Mouse (Mus musculus): ENCODE results near the gene Iqschfp. TPM values are rescaled to one million over a fixed set of nuclear protein-coding genes. Genes with fewer than 3 reads are reported as not detected.

Iqschfp gene
- polyA plus RNA-seq, 1 experiment from 2014 or later = 0.12 TPM

GRCm38 (mm10) chr3:68669418-68669974 is 777.5 kb downstream of the Iqschfp start:
- Histone ChIP-seq H3K4me1 (replicated peaks) (0 out of 2 replicates have a peak, but pooled peaks cover 2% of the 10 kb centered on the region), H3K9me3 (no peaks in the 10 kb centered on the region), H3K27ac (no peak overlapping the region), H3K36me3 (no peaks in the 10 kb centered on the region), H3K4me3 (no peak overlapping the region), H3K27me3 (ENCODE audit: insufficient read depth, poor library complexity, severe bottlenecking) (no peaks in the 10 kb centered on the region)
- no peak for DNase-seq (ENCODE audit: low spot score)
- WGBS = 82% methylated on average over 5 of the region's 5 CpGs

GRCm38 (mm10) chr3:68674721-68675120 is 782.7 kb downstream of the Iqschfp start:
- Histone ChIP-seq H3K4me1 (replicated peaks) (peaks cover 5% of the 10 kb centered on the region), H3K27ac (no peak overlapping the region), H3K4me3 (no peak overlapping the region), H3K9me3 (no peaks in the 10 kb centered on the region), H3K36me3 (no peaks in the 10 kb centered on the region), H3K27me3 (ENCODE audit: insufficient read depth, poor library complexity, severe bottlenecking) (no peaks in the 10 kb centered on the region)
- 80% methylated on average over 2 of the region's 2 CpGs for WGBS
- no peak for DNase-seq (ENCODE audit: low spot score)

- DNase-seq (ENCODE audit: low spot score) = no peak
- peaks cover 5% of the 10 kb centered on the region for H3K4me1 ChIP-seq (replicated peaks)
- 90% methylated on average over 12 of the region's 12 CpGs for WGBS
- H3K27me3 ChIP-seq (ENCODE audit: insufficient read depth, poor library complexity, severe bottlenecking) = no peaks in the 10 kb centered on the region
- no peak overlapping the region for H3K4me3 ChIP-seq
- no peak overlapping the region for H3K27ac ChIP-seq
- H3K9me3 ChIP-seq = no peaks in the 10 kb centered on the region
- H3K36me3 ChIP-seq = no peaks in the 10 kb centered on the region
Observed at GRCm38 (mm10) chr3:68675216-68675835, 783.3 kb downstream of the Iqschfp start.

Other genes with a start within 250 kb of the Iqschfp start
- gene Iqcj, start within 50 bp of the Iqschfp start, polyA plus RNA-seq (2016; fragmentation: Nextera tagmentation; extraction: Ambion mirVana) = not detected in 2 replicates
- gene Schip1, start 172.6 kb downstream of the Iqschfp start, polyA plus RNA-seq (2016; fragmentation: Nextera tagmentation; extraction: Ambion mirVana) = 49.3 and 86.4 TPM in 2 replicates